Mouse (Mus musculus): Measurements from ENCODE around the gene Tmem14a.
"Not testable (repeated sequence)": the region's sequence is repeated elsewhere in the genome, so short reads cannot be mapped to it uniquely, and the experiment has no call there.

DNA sequence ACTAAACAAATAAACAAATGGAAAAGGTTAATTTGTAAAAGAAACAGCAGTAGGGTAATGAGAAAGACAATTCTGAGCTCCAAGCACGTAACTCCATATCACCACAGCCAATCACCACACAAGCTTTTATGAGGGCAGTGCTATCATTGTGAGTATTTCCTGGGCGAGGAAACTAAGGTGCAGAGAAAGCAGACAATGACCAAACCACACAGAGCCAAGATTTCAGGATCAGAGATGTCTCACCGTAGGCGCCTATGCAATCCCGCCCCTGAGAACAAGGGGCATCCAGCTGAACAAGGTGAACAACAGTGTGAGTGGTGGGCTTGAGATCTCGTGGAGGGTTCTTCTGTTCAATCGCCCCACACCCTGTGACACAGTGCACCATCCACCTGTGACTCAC, 49.1 kb downstream of the Tmem14a start:
- not testable (repeated sequence) for TF ChIP-seq CTCF (conservative IDR thresholded peaks at IDR 0.05; ENCODE audit: low read length); POU5F1 (IDR thresholded peaks at IDR 0.05; ENCODE audit: borderline replicate concordance, low read length); NANOG (IDR thresholded peaks at IDR 0.05; ENCODE audit: borderline replicate concordance, low read length)

Data from E14TG2a.4 (cell line).